Mouse (Mus musculus): Measurements from ENCODE around the gene Exoc4. TPM values are rescaled to one million over a fixed set of nuclear protein-coding genes. Genes with fewer than 3 reads are reported as not detected.

The Exoc4 gene
- 27.0 and 36.1 TPM in 2 replicates for polyA plus RNA-seq (2014; fragmentation: Nextera tagmentation; extraction: Ambion mirVana)

GRCm38 (mm10) chr6:33248894-33249758 is at the start of gene Exoc4:
Gene Exoc4 (plus strand): TSS chr6:33249085.
- Histone ChIP-seq H3K9ac (ENCODE audit: low read depth, low read length) (peak within 1 kb of the TSS; percentile 86), H3K36me3 (ENCODE audit: control insufficient read depth, insufficient read depth, low read length) (no peaks in the 10 kb centered on the region), H3K9me3 (replicated peaks; ENCODE audit: control insufficient read depth, low read length) (no peaks in the 10 kb centered on the region), H3K4me1 (ENCODE audit: control insufficient read depth, insufficient read depth, low read length) (no peaks in the 10 kb centered on the region), H3K4me3 (ENCODE audit: low read depth, low read length) (peak within 1 kb of the TSS; percentile 82), H3K4me2 (peak within 1 kb of the TSS; percentile 90), H3K27ac (ENCODE audit: low read depth, low read length) (no peak within 1 kb of the TSS), H3K27me3 (ENCODE audit: control insufficient read depth, insufficient read depth, low read length) (no peaks in the 10 kb centered on the region)
- ATAC-seq (replicated peaks; ENCODE audit: insufficient number of reproducible peaks, low FRiP score, low TSS enrichment): peak; percentile 99
- 2% methylated on average over 34 of the region's 34 CpGs for WGBS (ENCODE audit: insufficient replicate concordance)

DNA sequence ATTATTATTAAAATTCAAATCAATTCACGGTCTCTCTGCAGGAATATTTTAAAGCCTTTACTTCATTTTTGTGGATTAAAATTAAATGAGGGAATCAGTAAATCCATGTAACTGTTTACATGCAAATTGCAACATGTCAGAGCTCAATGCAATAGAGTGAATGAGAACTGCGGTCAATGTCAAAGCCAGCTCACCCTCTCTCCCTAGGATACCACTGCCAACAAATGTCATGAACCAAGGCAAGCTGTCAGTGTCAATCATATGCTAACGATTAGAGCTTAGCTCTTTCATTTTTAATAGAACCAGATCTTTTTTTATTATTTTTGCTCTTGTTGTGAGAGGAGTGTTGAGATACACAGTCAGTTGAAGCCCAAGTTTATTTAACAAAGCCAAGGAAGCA is 30.1 kb upstream of the Exoc4 start:
- H3K27me3 ChIP-seq (ENCODE audit: control insufficient read depth, insufficient read depth, low read length): no peaks in the 10 kb centered on the region
- no peak overlapping the region for H3K9ac ChIP-seq (ENCODE audit: low read depth, low read length)
- H3K4me2 ChIP-seq: no peak overlapping the region
- WGBS (ENCODE audit: insufficient replicate concordance): 76% methylated on average over 3 of the region's 3 CpGs
- H3K27ac ChIP-seq (ENCODE audit: low read depth, low read length): no peak overlapping the region
- ATAC-seq (replicated peaks; ENCODE audit: insufficient number of reproducible peaks, low FRiP score, low TSS enrichment): no peak
- H3K9me3 ChIP-seq (replicated peaks; ENCODE audit: control insufficient read depth, low read length): no peaks in the 10 kb centered on the region
- no peaks in the 10 kb centered on the region for H3K4me1 ChIP-seq (ENCODE audit: control insufficient read depth, insufficient read depth, low read length)
- no peak overlapping the region for H3K4me3 ChIP-seq (ENCODE audit: low read depth, low read length)
- no peaks in the 10 kb centered on the region for H3K36me3 ChIP-seq (ENCODE audit: control insufficient read depth, insufficient read depth, low read length)

GRCm38 (mm10) chr6:33226700-33227099 is 22.2 kb upstream of the Exoc4 start:
- Histone ChIP-seq H3K4me2 (no peak overlapping the region), H3K4me3 (ENCODE audit: low read depth, low read length) (no peak overlapping the region), H3K4me1 (ENCODE audit: control insufficient read depth, insufficient read depth, low read length) (no peaks in the 10 kb centered on the region), H3K27me3 (ENCODE audit: control insufficient read depth, insufficient read depth, low read length) (no peaks in the 10 kb centered on the region), H3K36me3 (ENCODE audit: control insufficient read depth, insufficient read depth, low read length) (no peaks in the 10 kb centered on the region), H3K9ac (ENCODE audit: low read depth, low read length) (no peak overlapping the region), H3K27ac (ENCODE audit: low read depth, low read length) (no peak overlapping the region), H3K9me3 (replicated peaks; ENCODE audit: control insufficient read depth, low read length) (no peaks in the 10 kb centered on the region)
- 68% methylated on average over 1 of the region's 1 CpGs for WGBS (ENCODE audit: insufficient replicate concordance)
- no peak for ATAC-seq (replicated peaks; ENCODE audit: insufficient number of reproducible peaks, low FRiP score, low TSS enrichment)

- Histone ChIP-seq H3K4me3 (ENCODE audit: low read depth, low read length) (no peak overlapping the region), H3K4me1 (ENCODE audit: control insufficient read depth, insufficient read depth, low read length) (no peaks in the 10 kb centered on the region), H3K4me2 (no peak overlapping the region), H3K36me3 (ENCODE audit: control insufficient read depth, insufficient read depth, low read length) (no peaks in the 10 kb centered on the region), H3K9ac (ENCODE audit: low read depth, low read length) (no peak overlapping the region), H3K27me3 (ENCODE audit: control insufficient read depth, insufficient read depth, low read length) (no peaks in the 10 kb centered on the region), H3K9me3 (replicated peaks; ENCODE audit: control insufficient read depth, low read length) (no peaks in the 10 kb centered on the region), H3K27ac (ENCODE audit: low read depth, low read length) (no peak overlapping the region)
- 73% methylated on average over 8 of the region's 8 CpGs for WGBS (ENCODE audit: insufficient replicate concordance)
- ATAC-seq (replicated peaks; ENCODE audit: insufficient number of reproducible peaks, low FRiP score, low TSS enrichment): no peak
These were observed 21.5 kb upstream of the Exoc4 start for GRCm38 (mm10) chr6:33227371-33227770.

DNA sequence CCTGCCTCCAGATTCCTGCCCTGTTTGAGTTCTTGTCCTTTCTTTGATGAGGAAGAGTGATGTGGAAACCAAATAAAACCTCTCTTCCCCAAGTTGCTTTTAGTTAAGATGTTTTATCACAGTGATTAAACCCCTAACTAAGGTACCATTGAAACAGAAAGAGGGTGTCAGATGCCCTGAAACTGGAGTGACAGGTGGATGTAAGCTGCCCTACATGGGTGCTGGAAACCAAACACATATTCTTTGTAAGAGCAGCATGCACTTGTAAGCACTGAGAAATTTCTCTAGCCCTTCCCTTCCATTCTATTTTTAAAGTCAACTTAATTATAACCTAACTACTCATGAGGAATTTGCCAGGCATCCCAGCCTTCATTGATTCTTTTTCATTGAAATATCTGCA is 7.6 kb upstream of the Exoc4 start:
- Histone ChIP-seq H3K4me2 (no peak overlapping the region), H3K9ac (ENCODE audit: low read depth, low read length) (no peak overlapping the region), H3K36me3 (ENCODE audit: control insufficient read depth, insufficient read depth, low read length) (no peaks in the 10 kb centered on the region), H3K4me3 (ENCODE audit: low read depth, low read length) (no peak overlapping the region), H3K27me3 (ENCODE audit: control insufficient read depth, insufficient read depth, low read length) (no peaks in the 10 kb centered on the region), H3K9me3 (replicated peaks; ENCODE audit: control insufficient read depth, low read length) (no peaks in the 10 kb centered on the region), H3K4me1 (ENCODE audit: control insufficient read depth, insufficient read depth, low read length) (no peaks in the 10 kb centered on the region), H3K27ac (ENCODE audit: low read depth, low read length) (no peak overlapping the region)
- no peak for ATAC-seq (replicated peaks; ENCODE audit: insufficient number of reproducible peaks, low FRiP score, low TSS enrichment)

DNA sequence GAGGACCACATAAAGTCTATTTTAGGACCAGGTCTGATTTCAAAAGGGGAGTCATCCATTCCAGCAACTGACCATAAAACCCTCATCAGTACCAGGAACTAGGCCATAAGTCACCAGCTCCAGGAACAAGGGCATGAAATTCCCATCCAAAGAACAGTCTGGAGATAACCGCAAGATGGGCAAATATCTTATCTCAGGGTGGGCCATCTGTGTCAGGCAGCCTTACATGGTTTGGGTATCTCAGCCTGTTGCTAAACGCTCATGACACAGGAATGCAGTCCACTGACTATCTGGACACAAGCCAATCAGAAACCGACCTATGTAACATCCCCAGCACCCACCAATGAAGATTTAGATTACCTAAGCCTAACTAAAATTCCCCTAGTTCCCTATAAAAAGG is 4.3 kb upstream of the Exoc4 start:
- Histone ChIP-seq H3K27ac (ENCODE audit: low read depth, low read length) (no peak overlapping the region), H3K36me3 (ENCODE audit: control insufficient read depth, insufficient read depth, low read length) (no peaks in the 10 kb centered on the region), H3K4me3 (ENCODE audit: low read depth, low read length) (no peak overlapping the region), H3K4me2 (no peak overlapping the region), H3K4me1 (ENCODE audit: control insufficient read depth, insufficient read depth, low read length) (no peaks in the 10 kb centered on the region), H3K27me3 (ENCODE audit: control insufficient read depth, insufficient read depth, low read length) (no peaks in the 10 kb centered on the region), H3K9ac (ENCODE audit: low read depth, low read length) (no peak overlapping the region), H3K9me3 (replicated peaks; ENCODE audit: control insufficient read depth, low read length) (no peaks in the 10 kb centered on the region)
- WGBS (ENCODE audit: insufficient replicate concordance): 32% methylated on average over 3 of the region's 3 CpGs
- ATAC-seq (replicated peaks; ENCODE audit: insufficient number of reproducible peaks, low FRiP score, low TSS enrichment): no peak

DNA sequence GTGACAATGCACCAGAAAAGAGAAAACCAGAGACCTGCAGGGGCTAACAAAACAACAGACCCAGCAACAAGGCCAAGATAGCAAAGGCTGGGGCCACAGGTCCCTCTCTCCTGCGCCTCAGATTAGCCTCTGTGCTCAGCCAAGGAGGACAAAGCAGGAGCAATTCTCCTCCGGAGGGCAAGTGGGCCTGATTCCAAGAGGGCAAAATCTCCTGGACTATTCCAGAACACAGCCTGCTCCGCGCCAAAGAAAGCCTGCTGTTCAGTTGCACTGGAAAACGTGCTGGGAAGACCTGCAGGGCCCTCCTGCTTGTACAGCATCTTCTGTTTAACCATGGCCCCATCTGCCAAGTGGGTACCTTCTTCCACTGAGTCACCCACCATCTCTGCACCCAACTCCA is 1.7 kb upstream of the Exoc4 start:
- Histone ChIP-seq H3K4me3 (ENCODE audit: low read depth, low read length) (no peak overlapping the region), H3K4me2 (no peak overlapping the region), H3K9me3 (replicated peaks; ENCODE audit: control insufficient read depth, low read length) (no peaks in the 10 kb centered on the region), H3K27ac (ENCODE audit: low read depth, low read length) (no peak overlapping the region), H3K4me1 (ENCODE audit: control insufficient read depth, insufficient read depth, low read length) (no peaks in the 10 kb centered on the region), H3K36me3 (ENCODE audit: control insufficient read depth, insufficient read depth, low read length) (no peaks in the 10 kb centered on the region), H3K27me3 (ENCODE audit: control insufficient read depth, insufficient read depth, low read length) (no peaks in the 10 kb centered on the region), H3K9ac (ENCODE audit: low read depth, low read length) (no peak overlapping the region)
- ATAC-seq (replicated peaks; ENCODE audit: insufficient number of reproducible peaks, low FRiP score, low TSS enrichment): no peak
- 82% methylated on average over 5 of the region's 5 CpGs for WGBS (ENCODE audit: insufficient replicate concordance)

DNA sequence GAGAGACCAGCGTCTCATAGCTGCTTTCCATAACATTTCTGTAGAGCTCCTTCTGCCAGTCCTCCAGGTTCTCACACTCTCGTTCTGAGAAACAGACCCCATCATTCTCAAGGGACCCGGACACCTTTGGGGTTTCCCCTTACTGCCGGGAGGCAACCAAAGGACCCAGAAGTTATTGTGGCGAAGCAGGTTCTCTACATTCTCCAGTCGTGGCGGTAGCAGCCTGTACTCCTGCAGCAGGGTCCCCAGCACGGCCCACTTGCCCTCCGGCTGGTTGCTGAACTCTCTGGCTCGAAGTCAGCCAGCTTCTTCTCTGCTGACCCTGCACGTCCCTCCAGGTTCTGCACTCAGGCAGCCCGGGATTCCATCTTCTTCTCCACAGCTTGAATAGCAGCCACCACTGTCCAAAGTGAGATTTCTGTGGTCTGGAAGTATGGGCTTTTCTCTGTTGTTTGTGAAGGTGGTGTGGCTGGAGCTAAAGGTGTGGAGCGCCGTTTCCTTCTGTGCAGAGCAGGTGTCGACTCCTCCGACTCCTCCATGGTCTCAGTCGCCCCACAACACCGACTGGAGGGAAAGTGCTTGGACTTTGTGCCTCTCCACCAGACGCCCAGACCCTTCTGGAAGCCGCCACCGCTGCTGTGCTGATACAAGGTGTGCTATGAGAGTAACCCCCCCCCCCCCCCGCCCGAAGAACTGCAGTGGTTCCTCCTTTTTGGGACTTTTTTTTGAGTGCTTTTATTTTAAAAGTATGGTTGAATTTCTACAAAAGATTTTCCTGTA is 1.1 kb upstream of the Exoc4 start:
- no peak overlapping the region for H3K9ac ChIP-seq (ENCODE audit: low read depth, low read length)
- H3K4me1 ChIP-seq (ENCODE audit: control insufficient read depth, insufficient read depth, low read length): no peaks in the 10 kb centered on the region
- no peaks in the 10 kb centered on the region for H3K36me3 ChIP-seq (ENCODE audit: control insufficient read depth, insufficient read depth, low read length)
- H3K27me3 ChIP-seq (ENCODE audit: control insufficient read depth, insufficient read depth, low read length): no peaks in the 10 kb centered on the region
- no peaks in the 10 kb centered on the region for H3K9me3 ChIP-seq (replicated peaks; ENCODE audit: control insufficient read depth, low read length)
- no peak overlapping the region for H3K4me3 ChIP-seq (ENCODE audit: low read depth, low read length)
- no peak overlapping the region for H3K4me2 ChIP-seq
- H3K27ac ChIP-seq (ENCODE audit: low read depth, low read length): no peak overlapping the region
- no peak for ATAC-seq (replicated peaks; ENCODE audit: insufficient number of reproducible peaks, low FRiP score, low TSS enrichment)
- WGBS (ENCODE audit: insufficient replicate concordance): 84% methylated on average over 23 of the region's 23 CpGs
